ENCODE assay signal across 12 mouse cellular contexts in the genomic region with DNA sequence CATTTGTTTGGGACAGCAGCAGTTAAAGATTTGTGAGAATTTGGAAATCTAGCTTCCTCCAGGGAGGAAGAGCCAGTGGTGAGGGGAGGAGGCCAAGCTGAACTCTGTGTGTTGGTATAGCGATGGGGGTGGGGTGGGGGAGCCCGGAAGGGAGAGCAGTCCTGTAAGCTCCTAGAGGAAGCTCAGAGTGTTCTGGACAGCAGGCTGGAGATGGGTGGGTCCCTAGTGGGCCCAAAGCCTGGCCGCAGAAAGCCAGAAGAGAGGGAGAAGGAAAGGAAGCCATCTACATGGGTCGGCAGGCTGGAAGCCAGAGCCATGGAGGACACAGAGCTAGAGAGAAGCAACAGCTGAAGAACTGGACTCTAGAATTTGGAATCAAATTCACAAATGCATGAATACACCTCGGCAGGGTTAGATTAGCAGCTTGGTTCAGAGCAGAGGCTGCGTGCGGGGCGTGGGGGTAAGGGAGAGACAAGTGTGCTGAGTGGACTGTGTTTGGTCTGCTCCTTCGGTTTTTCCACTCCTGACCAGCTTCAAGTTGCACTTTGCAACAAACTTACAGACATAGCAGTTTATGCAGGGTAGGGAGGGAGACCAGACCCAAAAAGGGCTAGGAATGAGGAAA. TPM values are rescaled to one million over a fixed set of nuclear protein-coding genes. Genes with fewer than 3 reads are reported as not detected.
A peak's percentile ranks its signal among the peaks of the same experiment; 100 is the strongest.
DNase-seq lines count a peak whose midpoint lies in the region; ATAC-seq lines count a peak whose summit lies in the region.
"Had no signal": no experiment of that assay in that cellular context is flagged by ENCODE, and none has a peak within 500 bp of the region (broad histone marks: within the 10 kb centered on the region; RNA-seq: fewer than 3 reads in every experiment).

No protein-coding gene starts in this region.

- no peak overlapping the region for H3K4me3 ChIP-seq in kidney, embryonic 14.5 days (ENCODE audit: low read length)
- H3K4me3 ChIP-seq in kidney, embryonic 15.5 days (replicated peaks), result no peak overlapping the region
- no peak overlapping the region for H3K4me3 ChIP-seq in forebrain, embryonic 15.5 days
- H3K4me3 ChIP-seq: forebrain, embryonic 10.5 days; hindbrain, embryonic 13.5 days had no signal

- 69% methylated on average over 9 of the region's 9 CpGs for WGBS in kidney, embryonic 14.5 days
- 69% methylated on average over 9 of the region's 9 CpGs for WGBS in kidney, embryonic 15.5 days
- WGBS in forebrain, embryonic 15.5 days, result 85% methylated on average over 9 of the region's 9 CpGs

- H3K27ac ChIP-seq in kidney, embryonic 14.5 days (ENCODE audit: low read depth, low read length), result no peak overlapping the region
- peak overlapping the region; percentile 37; the same call in 1 of the 2 replicates for H3K27ac ChIP-seq in kidney, embryonic 15.5 days
- H3K27ac ChIP-seq in forebrain, embryonic 15.5 days (replicated peaks), result no peak overlapping the region
- H3K27ac ChIP-seq: forebrain, embryonic 10.5 days; hindbrain, embryonic 13.5 days had no signal

- H3K4me1 ChIP-seq in kidney, embryonic 14.5 days (ENCODE audit: control insufficient read depth, insufficient read depth, low read length), result no peaks in the 10 kb centered on the region
- peaks cover 7% of the 10 kb centered on the region for H3K4me1 ChIP-seq in kidney, embryonic 15.5 days
- H3K4me1 ChIP-seq in forebrain, embryonic 15.5 days, result no peaks in the 10 kb centered on the region
- H3K4me1 ChIP-seq: forebrain, embryonic 10.5 days; hindbrain, embryonic 13.5 days had no signal

- no peak overlapping the region for H3K9ac ChIP-seq in kidney, embryonic 14.5 days (ENCODE audit: low read depth, low read length)
- no peak overlapping the region for H3K9ac ChIP-seq in kidney, embryonic 15.5 days
- H3K9ac ChIP-seq in forebrain, embryonic 15.5 days (replicated peaks), result no peak overlapping the region
- H3K9ac ChIP-seq: hindbrain, embryonic 13.5 days had no signal

- H3K4me2 ChIP-seq in kidney, embryonic 14.5 days (replicated peaks; ENCODE audit: low read depth, low read length), result no peak overlapping the region
- no peak overlapping the region for H3K4me2 ChIP-seq in kidney, embryonic 15.5 days
- H3K4me2 ChIP-seq in forebrain, embryonic 15.5 days (replicated peaks), result no peak overlapping the region
- H3K4me2 ChIP-seq: hindbrain, embryonic 13.5 days had no signal

- peak; percentile 5 for DNase-seq in embryo, embryonic 11 days
- no peak for DNase-seq in embryo, embryonic 10 days (ENCODE audit: low spot score)
- peak; percentile 39 for DNase-seq in kidney, adult 18-20 months
- DNase-seq in lung, postnatal 10 days, result peak; percentile 14
- DNase-seq in ovary, postnatal 10 days (ENCODE audit: low spot score), result no peak
- DNase-seq: cerebellum, adult 11-12 months had no signal

- no peaks in the 10 kb centered on the region for H3K27me3 ChIP-seq in kidney, embryonic 14.5 days (ENCODE audit: control insufficient read depth, insufficient read depth, low read length)
- no peaks in the 10 kb centered on the region for H3K27me3 ChIP-seq in kidney, embryonic 15.5 days
- no peaks in the 10 kb centered on the region for H3K27me3 ChIP-seq in forebrain, embryonic 15.5 days
- H3K27me3 ChIP-seq: hindbrain, embryonic 13.5 days had no signal

- H3K36me3 ChIP-seq in kidney, embryonic 14.5 days (ENCODE audit: control insufficient read depth, insufficient read depth, low read length), result no peaks in the 10 kb centered on the region
- no peaks in the 10 kb centered on the region for H3K36me3 ChIP-seq in kidney, embryonic 15.5 days
- H3K36me3 ChIP-seq in forebrain, embryonic 15.5 days, result no peaks in the 10 kb centered on the region
- H3K36me3 ChIP-seq: forebrain, embryonic 10.5 days; hindbrain, embryonic 13.5 days had no signal

- no peaks in the 10 kb centered on the region for H3K9me3 ChIP-seq in kidney, embryonic 14.5 days (ENCODE audit: control insufficient read depth, low read length)
- H3K9me3 ChIP-seq in kidney, embryonic 15.5 days (replicated peaks), result no peaks in the 10 kb centered on the region
- no peaks in the 10 kb centered on the region for H3K9me3 ChIP-seq in forebrain, embryonic 15.5 days
- H3K9me3 ChIP-seq: forebrain, embryonic 10.5 days; hindbrain, embryonic 13.5 days had no signal

- ATAC-seq in kidney, embryonic 14.5 days (ENCODE audit: low FRiP score, low TSS enrichment), result no peak
- ATAC-seq in kidney, embryonic 15.5 days (replicated peaks; ENCODE audit: low FRiP score), result no peak; the same call in 1 of the 2 replicates
- no peak for ATAC-seq in forebrain, embryonic 15.5 days (replicated peaks)

RNA-seq across cellular contexts. Expression of gene Slc17a1, which starts 1.4 kb away (rescaled TPM):
- 0.47 and 1.6 TPM in 2 replicates for polyA plus RNA-seq in kidney, embryonic 14.5 days (2014; fragmentation: Nextera tagmentation; extraction: Ambion mirVana)
- polyA plus RNA-seq in kidney, embryonic 15.5 days (2015; fragmentation: Nextera tagmentation; extraction: Ambion mirVana), result 9.3 TPM in 2 replicates
- polyA plus RNA-seq in forebrain, embryonic 15.5 days (2015; fragmentation: Nextera tagmentation; extraction: Ambion mirVana), result not detected in 2 replicates
- polyA plus RNA-seq: forebrain, embryonic 10.5 days; hindbrain, embryonic 13.5 days had no signal

RNA-seq across cellular contexts. Expression of gene Slc17a3, which starts 27.0 kb away (rescaled TPM):
- polyA plus RNA-seq in kidney, embryonic 14.5 days (2014; fragmentation: Nextera tagmentation; extraction: Ambion mirVana), result 0.53 and 1.1 TPM in 2 replicates
- 3.4 and 4.0 TPM in 2 replicates for polyA plus RNA-seq in kidney, embryonic 15.5 days (2015; fragmentation: Nextera tagmentation; extraction: Ambion mirVana)
- polyA plus RNA-seq in forebrain, embryonic 15.5 days (2015; fragmentation: Nextera tagmentation; extraction: Ambion mirVana), result 0.04 TPM in 1 of 2 replicates, not detected in the other
- polyA plus RNA-seq: forebrain, embryonic 10.5 days; hindbrain, embryonic 13.5 days had no signal

RNA-seq across cellular contexts. Expression of gene Slc17a4, which starts 48.6 kb away (rescaled TPM):
- 2.0 and 2.5 TPM in 2 replicates for polyA plus RNA-seq in kidney, embryonic 14.5 days (2014; fragmentation: Nextera tagmentation; extraction: Ambion mirVana)
- polyA plus RNA-seq in kidney, embryonic 15.5 days (2015; fragmentation: Nextera tagmentation; extraction: Ambion mirVana), result 2.7 and 2.9 TPM in 2 replicates
- polyA plus RNA-seq in forebrain, embryonic 15.5 days (2015; fragmentation: Nextera tagmentation; extraction: Ambion mirVana), result not detected in 2 replicates
- polyA plus RNA-seq: forebrain, embryonic 10.5 days; testis, adult 2 months had no signal

RNA-seq across cellular contexts. Expression of gene Slc17a2, which starts 59.4 kb away (rescaled TPM):
- 0.07 and 0.12 TPM in 2 replicates for polyA plus RNA-seq in kidney, embryonic 14.5 days (2014; fragmentation: Nextera tagmentation; extraction: Ambion mirVana)
- polyA plus RNA-seq in kidney, embryonic 15.5 days (2015; fragmentation: Nextera tagmentation; extraction: Ambion mirVana), result 0.10 and 0.12 TPM in 2 replicates
- polyA plus RNA-seq in forebrain, embryonic 15.5 days (2015; fragmentation: Nextera tagmentation; extraction: Ambion mirVana), result not detected in 2 replicates
- polyA plus RNA-seq: forebrain, embryonic 10.5 days; hindbrain, embryonic 13.5 days had no signal

Comparison
In these comparisons a context has a peak if more than half of its experiments do, and no peak if none do; other contexts are left out.
1. DNase-seq: peak in embryo, embryonic 11 days (single experiment), kidney, adult 18-20 months (single experiment) and lung, postnatal 10 days (single experiment); none in embryo, embryonic 10 days (single experiment) and ovary, postnatal 10 days (single experiment).